Mouse (Mus musculus): ENCODE data around the gene Kazald1.
A peak's percentile ranks its signal among the peaks of the same experiment; 100 is the strongest.

Gene Kazald1

DNA sequence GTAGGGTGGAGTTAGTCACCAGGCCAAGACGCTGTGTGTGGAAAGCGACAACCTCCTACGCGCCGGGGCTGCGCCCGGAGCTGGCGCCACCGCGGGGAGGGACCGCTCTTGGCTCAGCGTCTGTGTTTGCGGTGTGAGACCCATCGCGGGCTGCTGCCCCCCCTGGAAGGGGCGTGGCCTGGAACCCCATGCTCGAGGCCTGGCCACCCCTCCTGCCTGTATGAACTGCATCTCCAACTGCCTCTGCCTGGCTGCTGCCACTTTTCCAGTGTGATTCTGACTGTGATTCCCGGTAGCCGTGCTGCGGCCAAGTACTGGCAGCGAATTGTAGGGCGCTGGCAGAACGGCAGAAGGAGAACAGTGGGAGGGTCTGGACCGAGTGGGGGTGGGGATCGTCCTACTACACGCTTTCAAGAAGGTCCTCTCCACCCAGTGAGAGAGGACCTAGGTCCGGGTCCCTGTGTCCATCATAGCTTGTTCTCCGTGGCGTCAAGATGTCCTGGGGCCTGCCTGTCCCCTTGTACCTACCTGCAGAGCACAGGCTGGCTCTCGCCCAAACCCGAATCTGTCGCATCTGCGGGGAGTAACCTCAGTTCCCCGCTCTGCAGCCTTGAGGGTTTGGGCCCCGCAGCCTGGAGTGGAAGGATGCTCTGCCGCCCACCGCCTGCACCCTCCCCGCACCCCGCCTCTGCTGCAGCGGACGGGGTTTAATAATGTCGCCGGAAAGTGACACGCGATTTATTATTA is 4.9 kb downstream of the Kazald1 start:
- DNase-seq (ENCODE audit: low read depth, low spot score): peak; percentile 76
- H3K36me3 ChIP-seq (ENCODE audit: control insufficient read depth, insufficient read depth, low read length, poor library complexity, severe bottlenecking): no peaks in the 10 kb centered on the region
- no peaks in the 10 kb centered on the region for H3K27me3 ChIP-seq (ENCODE audit: control insufficient read depth, insufficient read depth, low read length, poor library complexity, severe bottlenecking)

DNA sequence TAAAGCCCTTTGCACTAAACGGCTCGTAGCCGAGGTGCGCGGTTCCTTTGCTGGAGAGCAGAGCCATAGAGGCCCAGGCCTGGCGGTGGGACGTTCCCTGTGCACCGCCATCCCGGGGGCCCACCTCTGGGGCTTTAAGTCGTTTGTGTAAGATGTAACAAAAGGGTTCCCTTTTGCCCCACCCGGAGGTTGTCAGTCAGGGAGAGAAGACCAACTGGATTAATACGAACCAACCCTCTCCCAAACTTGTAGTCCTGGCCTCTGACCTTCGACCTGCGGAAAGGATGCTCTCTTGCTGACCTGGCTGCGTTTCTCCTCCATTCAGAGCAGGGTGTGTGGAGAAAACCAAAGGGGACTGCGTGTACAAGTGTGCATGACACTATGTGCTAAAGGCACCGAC is 5.7 kb downstream of the Kazald1 start:
- no peaks in the 10 kb centered on the region for H3K27me3 ChIP-seq (ENCODE audit: control insufficient read depth, insufficient read depth, low read length, poor library complexity, severe bottlenecking)
- no peak for DNase-seq (ENCODE audit: low read depth, low spot score)
- no peaks in the 10 kb centered on the region for H3K36me3 ChIP-seq (ENCODE audit: control insufficient read depth, insufficient read depth, low read length, poor library complexity, severe bottlenecking)

GRCm38 (mm10) chr19:45081279-45081678 is 6.2 kb downstream of the Kazald1 start:
- H3K27me3 ChIP-seq (ENCODE audit: control insufficient read depth, insufficient read depth, low read length, poor library complexity, severe bottlenecking): no peaks in the 10 kb centered on the region
- H3K36me3 ChIP-seq (ENCODE audit: control insufficient read depth, insufficient read depth, low read length, poor library complexity, severe bottlenecking): no peaks in the 10 kb centered on the region
- DNase-seq (ENCODE audit: low read depth, low spot score): peak; percentile 80

DNA sequence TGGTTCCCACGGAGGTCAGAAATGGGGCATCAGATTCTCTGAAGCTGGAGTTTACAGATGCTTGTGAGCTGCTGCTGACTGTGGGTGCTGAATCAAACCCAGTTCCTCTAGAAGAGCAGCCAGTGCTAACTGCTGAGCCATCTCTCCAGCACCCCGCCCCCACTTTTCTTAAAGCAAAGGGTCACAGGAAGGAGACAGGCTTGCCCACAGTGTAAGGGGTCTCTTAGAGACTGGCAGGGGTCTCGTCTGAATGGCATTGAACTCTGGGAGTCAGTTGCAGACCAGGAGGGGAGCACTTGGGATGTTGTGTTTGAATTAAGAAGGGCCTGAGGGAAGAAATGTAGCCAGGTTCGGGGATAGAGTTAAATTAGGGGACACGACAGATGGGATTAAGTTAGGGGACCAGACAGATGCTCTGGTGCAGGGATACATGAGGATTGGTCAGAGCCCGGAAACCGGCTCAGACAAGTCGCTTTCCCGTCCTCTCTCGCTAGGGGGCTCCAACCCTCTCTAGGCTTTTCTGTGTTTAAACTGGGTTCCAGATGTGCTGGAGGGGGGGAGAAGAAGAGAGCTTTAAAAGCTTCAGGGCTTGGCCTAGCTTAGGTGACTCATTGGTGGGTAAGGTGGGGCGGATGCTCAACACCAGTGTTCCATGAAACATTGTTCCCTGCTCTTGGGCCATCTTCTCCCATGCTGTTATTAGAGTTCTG is 7.0 kb downstream of the Kazald1 start:
- Histone ChIP-seq H3K27me3 (ENCODE audit: control insufficient read depth, insufficient read depth, low read length, poor library complexity, severe bottlenecking) (no peaks in the 10 kb centered on the region), H3K36me3 (ENCODE audit: control insufficient read depth, insufficient read depth, low read length, poor library complexity, severe bottlenecking) (no peaks in the 10 kb centered on the region)
- peak; percentile 73 for DNase-seq (ENCODE audit: low read depth, low spot score)

DNA sequence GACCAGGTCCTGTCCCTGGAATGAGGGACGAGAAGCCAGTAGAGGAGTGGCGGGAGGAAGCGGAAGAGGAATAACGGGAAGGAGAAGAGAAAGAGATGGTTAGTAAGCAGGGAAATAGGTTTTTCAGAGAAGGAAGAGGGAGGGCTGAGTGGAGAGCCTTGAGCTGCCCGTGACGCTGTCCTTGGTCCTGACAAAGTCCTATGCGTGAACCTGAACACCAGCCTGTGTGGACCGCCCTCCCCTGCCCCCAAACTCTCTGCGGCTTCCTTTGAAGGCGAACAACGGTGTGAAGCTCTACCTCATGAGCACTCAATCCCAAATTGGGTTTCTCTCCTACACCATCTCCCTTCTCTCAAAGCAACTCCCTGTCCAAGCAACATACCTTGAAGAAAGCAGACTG is 22.8 kb downstream of the Kazald1 start:
- no peaks in the 10 kb centered on the region for H3K27me3 ChIP-seq (ENCODE audit: control insufficient read depth, insufficient read depth, low read length, poor library complexity, severe bottlenecking)
- peak; percentile 62 for DNase-seq (ENCODE audit: low read depth, low spot score)

GRCm38 (mm10) chr19:45100486-45101270 is 25.6 kb downstream of the Kazald1 start:
- no peaks in the 10 kb centered on the region for H3K27me3 ChIP-seq (ENCODE audit: control insufficient read depth, insufficient read depth, low read length, poor library complexity, severe bottlenecking)
- no peak for DNase-seq (ENCODE audit: low read depth, low spot score)
- no peaks in the 10 kb centered on the region for H3K36me3 ChIP-seq (ENCODE audit: control insufficient read depth, insufficient read depth, low read length, poor library complexity, severe bottlenecking)

More for the DNA sequence above, 22.8 kb downstream of the Kazald1 start:
- H3K36me3 ChIP-seq (ENCODE audit: control insufficient read depth, insufficient read depth, low read length, poor library complexity, severe bottlenecking): no peaks in the 10 kb centered on the region

DNA sequence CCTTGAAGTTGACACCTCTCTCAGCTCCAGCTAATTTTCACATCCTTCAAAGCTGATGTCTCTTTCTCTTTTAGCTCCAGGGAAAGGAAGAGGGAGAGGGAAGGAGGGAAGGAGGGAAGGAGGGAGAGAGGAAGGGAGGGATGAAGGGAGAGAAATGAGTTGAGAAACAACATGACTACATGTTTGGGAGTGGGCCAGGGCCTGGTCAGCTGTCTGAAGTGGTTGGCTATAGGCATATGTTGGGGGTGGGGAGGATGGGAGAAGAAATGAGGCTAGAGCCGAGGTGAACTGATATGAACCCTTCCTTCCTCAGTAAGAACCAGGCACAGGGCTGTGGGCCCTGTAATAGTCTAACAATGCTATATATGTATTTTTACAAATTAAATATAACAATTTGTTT is 30.6 kb downstream of the Kazald1 start:
- no peaks in the 10 kb centered on the region for H3K27me3 ChIP-seq (ENCODE audit: control insufficient read depth, insufficient read depth, low read length, poor library complexity, severe bottlenecking)
- no peak for DNase-seq (ENCODE audit: low read depth, low spot score)
- no peaks in the 10 kb centered on the region for H3K36me3 ChIP-seq (ENCODE audit: control insufficient read depth, insufficient read depth, low read length, poor library complexity, severe bottlenecking)

DNA sequence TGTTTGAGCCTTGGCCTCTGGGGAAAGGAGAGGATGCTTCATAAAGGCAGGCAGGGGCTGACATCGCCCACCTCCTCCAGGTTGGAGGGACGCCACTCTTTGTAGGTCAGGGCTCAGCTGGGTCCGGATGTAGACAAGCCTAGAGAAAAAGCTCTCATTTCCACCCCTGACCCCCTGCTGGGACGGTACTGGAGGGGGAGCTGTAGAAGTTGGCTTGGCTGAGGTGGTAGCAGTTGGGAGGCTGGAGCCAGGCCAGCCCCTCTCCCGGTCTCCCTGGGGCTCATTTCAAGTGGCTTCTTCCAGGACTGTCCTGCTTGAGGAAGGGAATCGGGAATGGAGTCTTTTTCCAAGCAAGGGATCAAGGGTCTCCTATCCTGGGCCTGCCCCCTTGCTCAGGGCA is 31.6 kb downstream of the Kazald1 start:
- no peaks in the 10 kb centered on the region for H3K27me3 ChIP-seq (ENCODE audit: control insufficient read depth, insufficient read depth, low read length, poor library complexity, severe bottlenecking)

DNA sequence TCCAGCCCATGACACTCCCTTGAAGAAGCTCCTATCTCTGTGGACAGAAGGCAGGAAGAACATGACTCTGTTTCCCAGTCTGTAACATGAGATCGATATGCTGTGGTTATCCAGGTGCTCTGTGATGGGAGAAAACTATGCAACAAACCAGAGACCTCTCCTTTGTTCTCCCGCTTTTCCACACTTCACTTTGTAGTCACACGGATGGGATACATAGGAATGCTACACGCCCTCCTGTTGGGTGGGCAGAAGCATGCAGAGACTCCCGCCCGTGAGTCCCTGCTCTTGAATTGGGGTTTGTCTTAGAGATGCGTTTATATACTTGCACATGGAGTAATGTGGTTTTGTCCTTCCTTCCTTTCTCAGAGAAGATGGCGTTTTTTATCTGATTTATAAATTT is 35.6 kb downstream of the Kazald1 start:
- H3K36me3 ChIP-seq (ENCODE audit: control insufficient read depth, insufficient read depth, low read length, poor library complexity, severe bottlenecking): no peaks in the 10 kb centered on the region

More for the DNA sequence above, 31.6 kb downstream of the Kazald1 start:
- no peak for DNase-seq (ENCODE audit: low read depth, low spot score)
- no peaks in the 10 kb centered on the region for H3K36me3 ChIP-seq (ENCODE audit: control insufficient read depth, insufficient read depth, low read length, poor library complexity, severe bottlenecking)

DNA sequence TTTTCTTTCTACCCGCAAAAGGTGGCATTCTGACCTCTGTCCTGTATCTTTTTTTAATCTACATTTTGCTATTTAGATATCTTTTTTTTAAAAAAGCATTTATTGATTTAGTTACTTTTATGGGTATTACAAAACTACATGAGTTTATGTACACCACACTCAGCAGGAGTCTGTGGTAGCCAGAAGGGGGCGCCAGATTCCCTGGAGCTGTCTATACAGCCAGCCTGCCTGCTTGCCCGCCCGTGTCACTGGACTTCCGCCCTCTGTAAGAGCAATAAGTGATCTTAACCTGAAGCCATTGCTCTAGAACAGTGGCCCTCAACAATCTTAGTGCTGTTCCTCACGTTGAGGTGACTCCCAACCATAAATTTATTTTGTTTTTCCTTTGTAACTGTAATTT is 37.4 kb downstream of the Kazald1 start:
- Histone ChIP-seq H3K27me3 (ENCODE audit: control insufficient read depth, insufficient read depth, low read length, poor library complexity, severe bottlenecking) (no peaks in the 10 kb centered on the region), H3K36me3 (ENCODE audit: control insufficient read depth, insufficient read depth, low read length, poor library complexity, severe bottlenecking) (no peaks in the 10 kb centered on the region)
- DNase-seq (ENCODE audit: low read depth, low spot score): no peak

More for the DNA sequence above, 35.6 kb downstream of the Kazald1 start:
- DNase-seq (ENCODE audit: low read depth, low spot score): no peak
- no peaks in the 10 kb centered on the region for H3K27me3 ChIP-seq (ENCODE audit: control insufficient read depth, insufficient read depth, low read length, poor library complexity, severe bottlenecking)

DNA sequence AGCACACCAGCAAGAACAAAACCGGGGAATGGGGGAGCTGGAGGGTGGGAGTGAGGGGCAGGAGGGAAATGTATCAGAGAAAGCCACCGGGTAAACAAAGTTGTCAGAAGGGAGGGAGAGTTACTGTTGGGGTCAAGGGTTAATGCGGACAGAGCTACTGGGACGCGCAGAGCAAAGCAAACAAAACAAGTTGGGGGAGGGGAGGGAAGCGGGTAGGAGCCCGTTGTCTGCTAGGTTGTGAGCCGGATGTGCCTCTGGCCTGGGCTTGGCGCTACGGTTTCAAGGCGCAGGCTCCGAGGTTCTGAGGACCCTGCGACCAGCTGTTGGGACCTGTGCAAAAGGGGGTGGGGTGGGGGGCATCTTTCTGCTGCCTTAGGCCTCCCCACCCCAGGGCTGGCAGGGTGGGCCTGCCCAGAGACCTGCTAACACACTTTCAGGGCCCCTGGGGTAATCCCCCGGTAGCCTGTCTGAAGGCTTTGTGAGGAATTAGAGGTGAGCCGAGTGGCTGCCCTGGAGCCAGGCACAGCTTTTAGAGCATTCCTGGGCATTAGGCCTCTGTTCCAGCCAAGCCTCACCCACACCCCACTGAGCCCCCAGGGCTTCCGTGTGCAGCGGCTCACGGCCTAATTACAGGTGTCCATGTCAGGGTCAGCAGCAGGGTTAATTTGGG is 38.9 kb downstream of the Kazald1 start:
- no peak for DNase-seq (ENCODE audit: low read depth, low spot score)
- Histone ChIP-seq H3K27me3 (ENCODE audit: control insufficient read depth, insufficient read depth, low read length, poor library complexity, severe bottlenecking) (no peaks in the 10 kb centered on the region), H3K36me3 (ENCODE audit: control insufficient read depth, insufficient read depth, low read length, poor library complexity, severe bottlenecking) (no peaks in the 10 kb centered on the region)

GRCm38 (mm10) chr19:45114772-45115171 is 39.7 kb downstream of the Kazald1 start:
- no peak for DNase-seq (ENCODE audit: low read depth, low spot score)
- Histone ChIP-seq H3K36me3 (ENCODE audit: control insufficient read depth, insufficient read depth, low read length, poor library complexity, severe bottlenecking) (no peaks in the 10 kb centered on the region), H3K27me3 (ENCODE audit: control insufficient read depth, insufficient read depth, low read length, poor library complexity, severe bottlenecking) (no peaks in the 10 kb centered on the region)

DNA sequence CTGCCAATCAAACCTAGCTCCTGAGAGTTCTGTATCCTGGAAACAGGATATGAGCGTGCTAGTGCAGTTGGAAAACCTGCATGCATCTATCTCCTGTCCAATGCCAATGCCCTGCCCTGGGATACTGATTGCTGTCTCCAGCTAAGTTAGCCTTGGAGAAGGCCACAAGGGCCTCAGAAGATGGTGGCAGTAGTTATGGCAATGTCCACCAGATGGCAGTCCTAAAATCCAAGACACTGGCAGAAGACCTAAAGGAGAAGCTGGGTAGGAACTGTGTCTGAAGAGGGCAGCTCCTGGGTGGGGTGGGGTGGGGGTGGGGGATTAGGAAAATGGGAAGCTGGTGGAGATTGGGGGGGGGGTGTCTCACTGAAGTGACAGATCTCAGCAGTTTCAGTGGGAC is 41.8 kb downstream of the Kazald1 start:
- DNase-seq (ENCODE audit: low read depth, low spot score): peak; percentile 50
- Histone ChIP-seq H3K27me3 (ENCODE audit: control insufficient read depth, insufficient read depth, low read length, poor library complexity, severe bottlenecking) (no peaks in the 10 kb centered on the region), H3K36me3 (ENCODE audit: control insufficient read depth, insufficient read depth, low read length, poor library complexity, severe bottlenecking) (no peaks in the 10 kb centered on the region)
